Mouse (Mus musculus): ENCODE data around the gene Ffar2. TPM values are rescaled to one million over a fixed set of nuclear protein-coding genes. Genes with fewer than 3 reads are reported as not detected.

Ffar2 gene
- 0.11 TPM in 1 of 2 replicates, not detected in the other for polyA plus RNA-seq (2014; fragmentation: Nextera tagmentation; extraction: Ambion mirVana)

DNA sequence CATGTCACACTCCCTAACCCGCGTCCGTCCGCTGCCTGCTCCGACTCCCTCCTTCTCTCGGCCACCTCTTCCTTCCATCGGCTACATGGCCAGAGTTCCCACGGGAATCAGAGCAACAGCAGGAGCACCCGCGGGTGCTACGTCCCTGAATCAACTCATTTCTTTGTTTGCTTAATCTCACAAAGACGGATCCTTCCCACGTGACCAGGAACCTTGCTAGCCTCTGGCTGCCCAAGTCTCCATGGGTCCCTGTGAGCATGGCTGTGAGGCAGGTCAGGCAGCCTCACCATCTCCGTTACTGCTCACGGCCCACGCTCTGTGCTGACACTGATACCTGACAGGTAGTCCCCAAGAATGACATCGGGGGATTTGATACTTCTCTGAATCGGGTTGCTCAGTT lies at the start of gene Ffar2:
Ffar2 (minus strand) TSS at position 101 of the 400 bp plus-strand sequence.
- Histone ChIP-seq H3K9me3 (ENCODE audit: control insufficient read depth, low read length) (no peaks in the 10 kb centered on the region), H3K27me3 (ENCODE audit: control insufficient read depth, insufficient read depth, low read length) (no peaks in the 10 kb centered on the region), H3K4me2 (ENCODE audit: low read length) (no peak within 1 kb of the TSS), H3K4me1 (ENCODE audit: control insufficient read depth, insufficient read depth, low read length) (no peaks in the 10 kb centered on the region), H3K36me3 (ENCODE audit: control insufficient read depth, insufficient read depth, low read length) (no peaks in the 10 kb centered on the region), H3K9ac (replicated peaks; ENCODE audit: low read length) (no peak within 1 kb of the TSS), H3K4me3 (replicated peaks; ENCODE audit: low read depth, low read length) (no peak within 1 kb of the TSS), H3K27ac (replicated peaks; ENCODE audit: low read depth, low read length) (no peak within 1 kb of the TSS)
- DNase-seq: no peak
- 88% methylated on average over 18 of the region's 18 CpGs for WGBS
- no peak for ATAC-seq (ENCODE audit: low FRiP score, low TSS enrichment)

GRCm38 (mm10) chr7:30873083-30873482 lies 49.5 kb upstream of the Ffar2 start:
- Histone ChIP-seq H3K4me2 (ENCODE audit: low read length) (no peak overlapping the region), H3K9ac (replicated peaks; ENCODE audit: low read length) (no peak overlapping the region), H3K4me3 (replicated peaks; ENCODE audit: low read depth, low read length) (no peak overlapping the region), H3K27ac (replicated peaks; ENCODE audit: low read depth, low read length) (no peak overlapping the region), H3K9me3 (ENCODE audit: control insufficient read depth, low read length) (no peaks in the 10 kb centered on the region), H3K27me3 (ENCODE audit: control insufficient read depth, insufficient read depth, low read length) (no peaks in the 10 kb centered on the region), H3K36me3 (ENCODE audit: control insufficient read depth, insufficient read depth, low read length) (no peaks in the 10 kb centered on the region), H3K4me1 (ENCODE audit: control insufficient read depth, insufficient read depth, low read length) (no peaks in the 10 kb centered on the region; the same call in 1 of the 2 replicates)
- ATAC-seq (ENCODE audit: low FRiP score, low TSS enrichment) (no peak), DNase-seq (peak; percentile 81)
- 24% methylated on average over 15 of the region's 15 CpGs for WGBS

DNA sequence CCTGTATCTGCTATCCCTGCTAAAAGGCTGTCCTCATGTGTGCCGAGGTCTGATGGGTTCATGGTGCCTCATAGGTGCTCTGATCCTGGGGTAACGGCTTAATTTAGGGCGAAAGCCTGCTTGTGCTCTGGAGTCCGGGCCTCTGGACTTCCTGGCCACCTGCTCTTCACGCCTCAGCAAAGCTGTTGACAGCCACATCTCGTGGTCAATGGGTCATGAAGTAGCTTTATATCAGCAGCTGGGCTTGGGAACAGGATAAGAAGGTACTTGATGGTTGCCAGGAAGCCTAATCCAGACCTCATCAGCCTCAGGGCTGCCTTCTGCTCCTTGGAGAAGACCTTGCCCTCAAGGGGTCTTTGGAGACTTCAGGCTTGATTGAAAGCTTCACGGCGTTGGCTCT lies 39.8 kb upstream of the Ffar2 start:
- 48% methylated on average over 8 of the region's 8 CpGs for WGBS
- ATAC-seq (ENCODE audit: low FRiP score, low TSS enrichment) (no peak), DNase-seq (no peak)
- Histone ChIP-seq H3K36me3 (ENCODE audit: control insufficient read depth, insufficient read depth, low read length) (no peaks in the 10 kb centered on the region), H3K9me3 (ENCODE audit: control insufficient read depth, low read length) (no peaks in the 10 kb centered on the region), H3K4me2 (ENCODE audit: low read length) (no peak overlapping the region), H3K27me3 (ENCODE audit: control insufficient read depth, insufficient read depth, low read length) (no peaks in the 10 kb centered on the region), H3K4me3 (replicated peaks; ENCODE audit: low read depth, low read length) (no peak overlapping the region), H3K4me1 (ENCODE audit: control insufficient read depth, insufficient read depth, low read length) (no peaks in the 10 kb centered on the region), H3K9ac (replicated peaks; ENCODE audit: low read length) (no peak overlapping the region), H3K27ac (replicated peaks; ENCODE audit: low read depth, low read length) (no peak overlapping the region)

DNA sequence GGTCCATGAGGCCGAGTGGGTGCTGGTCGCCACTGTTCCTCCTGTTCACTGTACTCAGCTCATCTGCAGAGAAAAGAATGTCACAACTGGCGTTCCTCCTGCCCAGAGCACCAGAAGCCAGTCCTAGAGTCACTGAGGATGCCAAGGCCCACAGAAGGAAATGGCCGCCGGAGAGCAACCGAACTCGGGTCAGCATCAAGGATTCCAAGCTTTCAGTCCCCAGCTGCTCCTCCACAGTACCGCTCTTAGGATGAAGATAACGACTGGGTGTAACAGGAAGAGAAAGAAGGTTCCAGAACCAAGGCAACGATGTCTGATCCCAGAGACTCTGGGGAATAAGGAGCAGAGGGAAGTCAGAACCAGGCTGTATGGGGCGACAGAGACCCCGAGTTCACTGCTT lies 37.9 kb upstream of the Ffar2 start, which contains the start of gene Ffar1:
Ffar1 (minus strand) TSS at position 101 of the 400 bp plus-strand sequence.
- H3K36me3 ChIP-seq (ENCODE audit: control insufficient read depth, insufficient read depth, low read length): no peaks in the 10 kb centered on the region
- no peaks in the 10 kb centered on the region for H3K4me1 ChIP-seq (ENCODE audit: control insufficient read depth, insufficient read depth, low read length)
- DNase-seq: no peak
- no peak within 1 kb of the TSS for H3K27ac ChIP-seq (replicated peaks; ENCODE audit: low read depth, low read length)
- no peak within 1 kb of the TSS for H3K4me2 ChIP-seq (ENCODE audit: low read length)
- 91% methylated on average over 12 of the region's 12 CpGs for WGBS
- no peak within 1 kb of the TSS for H3K4me3 ChIP-seq (replicated peaks; ENCODE audit: low read depth, low read length)
- H3K9ac ChIP-seq (replicated peaks; ENCODE audit: low read length): no peak within 1 kb of the TSS
- no peaks in the 10 kb centered on the region for H3K9me3 ChIP-seq (ENCODE audit: control insufficient read depth, low read length)
- H3K27me3 ChIP-seq (ENCODE audit: control insufficient read depth, insufficient read depth, low read length): no peaks in the 10 kb centered on the region
- ATAC-seq (ENCODE audit: low FRiP score, low TSS enrichment): no peak

DNA sequence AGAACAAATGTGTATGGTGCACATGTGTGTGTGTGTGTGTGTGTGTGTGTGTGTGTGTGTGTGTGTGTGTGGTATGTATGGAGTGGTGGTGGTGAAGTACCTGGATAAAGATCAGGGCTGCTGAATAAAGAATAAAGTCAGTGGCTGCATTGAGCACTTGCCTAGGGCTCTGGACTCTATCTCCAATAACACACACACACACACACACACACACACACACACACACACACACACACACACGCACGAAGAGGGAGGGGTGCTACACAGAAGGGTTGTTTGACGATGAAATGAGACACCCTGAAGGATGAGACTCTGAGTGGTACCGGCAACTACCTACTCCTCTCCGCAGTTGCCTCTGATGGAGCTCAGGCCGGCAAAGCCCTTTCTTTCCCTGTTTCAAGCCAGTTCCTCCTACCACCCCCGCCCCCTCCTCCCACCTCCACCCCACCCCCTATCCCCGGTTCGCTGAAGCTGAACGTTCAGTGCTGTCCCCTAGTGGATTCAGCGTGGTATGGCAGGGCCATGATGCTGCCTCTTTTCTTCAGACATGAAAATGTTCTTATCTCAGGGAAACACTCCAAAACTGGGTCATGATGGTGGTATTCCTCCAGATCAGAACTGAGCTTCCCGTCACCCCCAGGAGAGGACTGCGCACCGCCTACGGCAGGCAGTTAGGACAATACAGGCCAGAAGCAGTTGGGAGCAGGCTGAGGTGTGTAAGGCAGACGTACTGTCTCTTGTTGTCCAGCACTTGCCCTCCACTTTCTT lies 36.2 kb upstream of the Ffar2 start:
- Histone ChIP-seq H3K27ac (replicated peaks; ENCODE audit: low read depth, low read length) (no peak overlapping the region), H3K4me1 (ENCODE audit: control insufficient read depth, insufficient read depth, low read length) (no peaks in the 10 kb centered on the region), H3K27me3 (ENCODE audit: control insufficient read depth, insufficient read depth, low read length) (no peaks in the 10 kb centered on the region), H3K36me3 (ENCODE audit: control insufficient read depth, insufficient read depth, low read length) (no peaks in the 10 kb centered on the region), H3K9ac (replicated peaks; ENCODE audit: low read length) (no peak overlapping the region), H3K4me3 (replicated peaks; ENCODE audit: low read depth, low read length) (peak overlapping the region; percentile 27), H3K4me2 (ENCODE audit: low read length) (peak overlapping the region; percentile 50), H3K9me3 (ENCODE audit: control insufficient read depth, low read length) (no peaks in the 10 kb centered on the region)
- WGBS: 13% methylated on average over 16 of the region's 16 CpGs
- DNase-seq (peak; percentile 89), ATAC-seq (ENCODE audit: low FRiP score, low TSS enrichment) (peak; percentile 58; the same call in 1 of the 2 replicates)

DNA sequence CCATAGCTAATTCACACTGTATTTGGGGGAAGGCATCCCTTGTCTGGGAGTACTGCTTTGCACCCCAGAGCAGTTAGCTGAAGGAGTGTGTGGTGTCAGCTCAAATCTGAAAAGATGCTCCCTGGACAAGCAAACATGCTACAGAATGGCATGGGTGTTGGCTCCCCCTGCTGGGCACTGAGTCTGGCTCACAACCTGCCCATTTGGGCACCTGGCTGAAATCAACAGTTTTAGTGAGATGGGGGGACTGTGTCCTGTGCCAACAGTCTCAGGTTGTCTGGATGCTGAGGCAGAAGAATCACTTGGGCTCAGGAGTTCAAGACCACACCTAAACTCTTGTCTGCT lies 35.7 kb upstream of the Ffar2 start:
- Histone ChIP-seq H3K4me2 (ENCODE audit: low read length) (no peak overlapping the region), H3K4me1 (ENCODE audit: control insufficient read depth, insufficient read depth, low read length) (no peaks in the 10 kb centered on the region)
- peak; percentile 46; the same call in 1 of the 2 replicates for ATAC-seq (ENCODE audit: low FRiP score, low TSS enrichment)

GRCm38 (mm10) chr7:30857746-30858145 lies 34.2 kb upstream of the Ffar2 start:
- no peaks in the 10 kb centered on the region for H3K36me3 ChIP-seq (ENCODE audit: control insufficient read depth, insufficient read depth, low read length)
- ATAC-seq (ENCODE audit: low FRiP score, low TSS enrichment): no peak
- WGBS: 71% methylated on average over 1 of the region's 1 CpGs
- no peak overlapping the region for H3K4me3 ChIP-seq (replicated peaks; ENCODE audit: low read depth, low read length)
- no peak overlapping the region for H3K27ac ChIP-seq (replicated peaks; ENCODE audit: low read depth, low read length)
- H3K4me2 ChIP-seq (ENCODE audit: low read length): no peak overlapping the region
- no peak overlapping the region for H3K9ac ChIP-seq (replicated peaks; ENCODE audit: low read length)
- H3K4me1 ChIP-seq (ENCODE audit: control insufficient read depth, insufficient read depth, low read length): no peaks in the 10 kb centered on the region
- H3K9me3 ChIP-seq (ENCODE audit: control insufficient read depth, low read length): no peaks in the 10 kb centered on the region
- no peak for DNase-seq
- H3K27me3 ChIP-seq (ENCODE audit: control insufficient read depth, insufficient read depth, low read length): no peaks in the 10 kb centered on the region

More for the DNA sequence above, 35.7 kb upstream of the Ffar2 start:
- Histone ChIP-seq H3K9me3 (ENCODE audit: control insufficient read depth, low read length) (no peaks in the 10 kb centered on the region), H3K27ac (replicated peaks; ENCODE audit: low read depth, low read length) (no peak overlapping the region), H3K9ac (replicated peaks; ENCODE audit: low read length) (no peak overlapping the region), H3K36me3 (ENCODE audit: control insufficient read depth, insufficient read depth, low read length) (no peaks in the 10 kb centered on the region), H3K27me3 (ENCODE audit: control insufficient read depth, insufficient read depth, low read length) (no peaks in the 10 kb centered on the region), H3K4me3 (replicated peaks; ENCODE audit: low read depth, low read length) (no peak overlapping the region)
- DNase-seq: peak; percentile 89

GRCm38 (mm10) chr7:30856078-30856477 lies 32.5 kb upstream of the Ffar2 start, which contains the start of gene Ffar3:
Gene Ffar3 (minus strand): TSS chr7:30856178.
- ATAC-seq (ENCODE audit: low FRiP score, low TSS enrichment): no peak
- no peak within 1 kb of the TSS for H3K4me3 ChIP-seq (replicated peaks; ENCODE audit: low read depth, low read length)
- no peaks in the 10 kb centered on the region for H3K27me3 ChIP-seq (ENCODE audit: control insufficient read depth, insufficient read depth, low read length)
- H3K36me3 ChIP-seq (ENCODE audit: control insufficient read depth, insufficient read depth, low read length): no peaks in the 10 kb centered on the region
- no peaks in the 10 kb centered on the region for H3K9me3 ChIP-seq (ENCODE audit: control insufficient read depth, low read length)
- no peak for DNase-seq
- no peak within 1 kb of the TSS for H3K27ac ChIP-seq (replicated peaks; ENCODE audit: low read depth, low read length)
- WGBS: 83% methylated on average over 6 of the region's 6 CpGs
- no peaks in the 10 kb centered on the region for H3K4me1 ChIP-seq (ENCODE audit: control insufficient read depth, insufficient read depth, low read length)
- no peak within 1 kb of the TSS for H3K4me2 ChIP-seq (ENCODE audit: low read length)
- H3K9ac ChIP-seq (replicated peaks; ENCODE audit: low read length): no peak within 1 kb of the TSS

- no peaks in the 10 kb centered on the region for H3K27me3 ChIP-seq (ENCODE audit: control insufficient read depth, insufficient read depth, low read length)
- 87% methylated on average over 1 of the region's 1 CpGs for WGBS
- H3K36me3 ChIP-seq (ENCODE audit: control insufficient read depth, insufficient read depth, low read length): no peaks in the 10 kb centered on the region
- DNase-seq (no peak), ATAC-seq (ENCODE audit: low FRiP score, low TSS enrichment) (no peak)
- no peak overlapping the region for H3K4me3 ChIP-seq (replicated peaks; ENCODE audit: low read depth, low read length)
- H3K9ac ChIP-seq (replicated peaks; ENCODE audit: low read length): no peak overlapping the region
- no peak overlapping the region for H3K4me2 ChIP-seq (ENCODE audit: low read length)
- H3K9me3 ChIP-seq (ENCODE audit: control insufficient read depth, low read length): no peaks in the 10 kb centered on the region
- H3K4me1 ChIP-seq (ENCODE audit: control insufficient read depth, insufficient read depth, low read length): no peaks in the 10 kb centered on the region
- no peak overlapping the region for H3K27ac ChIP-seq (replicated peaks; ENCODE audit: low read depth, low read length)
These were observed 27.8 kb upstream of the Ffar2 start for GRCm38 (mm10) chr7:30851421-30851820.

All from midbrain, embryonic 14.5 days (tissue).